Mouse (Mus musculus) megakaryocyte-erythroid progenitor cell, adult 5-6 weeks (primary cell): ENCODE data around the gene Gm28168. TPM values are rescaled to one million over a fixed set of nuclear protein-coding genes. Genes with fewer than 3 reads are reported as not detected.
"Not testable (repeated sequence)": the region's sequence is repeated elsewhere in the genome, so short reads cannot be mapped to it uniquely, and the experiment has no call there.

Source experiments
- ATAC-seq: replicated peaks from 2 replicates; pipeline ENCODE4 v1.8.0; 2016; ENCODE audit warnings: mild to moderate bottlenecking, inconsistent platforms; ENCODE audit not compliant: severe bottlenecking, poor library complexity, low FRiP score, low TSS enrichment
- total RNA-seq, 2 experiments: library from RNA; stranded (forward) in 1 of 2; stranded (reverse) in 1 of 2; fragments of 200-1000, 215-1000 nt in 1 of 2; fragments of >200 nt in 1 of 2; fragmentation: Nextera tagmentation in 1 of 2; gene quantifications; 2 replicates each; pipeline ENCODE4 v1.2.3; 2014 to 2017

Gene Gm28168
- total RNA-seq (2014; fragmentation: Nextera tagmentation), result not detected in 2 replicates
- not detected in 2 replicates for total RNA-seq (2017)

GRCm38 (mm10) chr1:117927715-117928114 lies at the start of gene Gm28168:
Gm28168 (plus strand) TSS chr1:117928015.
- ATAC-seq, result not testable (repeated sequence)

DNA sequence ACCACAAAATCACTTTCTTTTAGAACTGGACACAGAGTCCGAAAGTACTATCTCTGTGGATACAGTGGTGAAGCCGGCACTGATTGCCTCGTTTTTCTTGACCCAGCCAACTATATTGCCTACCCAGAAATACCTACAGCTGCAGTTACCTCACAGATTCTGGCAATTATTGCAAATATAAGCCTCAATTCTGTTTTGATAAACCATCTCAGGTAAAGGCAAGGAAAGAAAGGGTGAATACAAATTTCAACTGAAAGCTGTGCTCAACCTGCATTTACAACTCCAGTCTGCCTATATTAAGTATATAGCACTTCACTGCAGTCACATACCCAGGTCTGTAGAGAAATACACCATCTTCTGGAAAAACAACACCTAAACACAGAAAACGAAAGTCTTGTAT lies 37.8 kb downstream of the Gm28168 start, which contains the start of gene Gm7145:
Gm7145 (plus strand) TSS at position 301 of the 400 bp plus-strand sequence.
- ATAC-seq, result no peak

Other genes starting within 250 kb of the Gm28168 start
- gene Gm28363, start 230.9 kb upstream of the Gm28168 start, total RNA-seq (2014; fragmentation: Nextera tagmentation), result not detected in 2 replicates
- gene Gm28363, start 230.9 kb upstream of the Gm28168 start, total RNA-seq (2017), result not detected in 2 replicates
- gene B020011L13Rik, start 146.9 kb upstream of the Gm28168 start, total RNA-seq (2014; fragmentation: Nextera tagmentation), result not detected in 2 replicates
- gene B020011L13Rik, start 146.9 kb upstream of the Gm28168 start, total RNA-seq (2017), result not detected in 2 replicates
- gene Gm28360, start 97.9 kb upstream of the Gm28168 start, total RNA-seq (2014; fragmentation: Nextera tagmentation), result not detected in 2 replicates
- gene Gm28360, start 97.9 kb upstream of the Gm28168 start, total RNA-seq (2017), result not detected in 2 replicates
- not detected in 2 replicates for gene Gm7145, start 37.9 kb downstream of the Gm28168 start, total RNA-seq (2014; fragmentation: Nextera tagmentation)
- gene Gm7145, start 37.9 kb downstream of the Gm28168 start, total RNA-seq (2017), result not detected in 2 replicates
- not detected in 2 replicates for gene Gm29106, start 248.5 kb downstream of the Gm28168 start, total RNA-seq (2014; fragmentation: Nextera tagmentation)
- not detected in 2 replicates for gene Gm29106, start 248.5 kb downstream of the Gm28168 start, total RNA-seq (2017)